Mouse (Mus musculus): ENCODE data around the gene Flrt1. TPM values are rescaled to one million over a fixed set of nuclear protein-coding genes. Genes with fewer than 3 reads are reported as not detected.
A peak's percentile ranks its signal among the peaks of the same experiment; 100 is the strongest.

Gene Flrt1
- polyA plus RNA-seq, 1 experiment, result not detected

GRCm38 (mm10) chr19:7111309-7111708 lies 5.8 kb upstream of the Flrt1 start:
- H3K4me1 ChIP-seq (ENCODE audit: control insufficient read depth, insufficient read depth, low read length), result peaks cover 62% of the 10 kb centered on the region
- TF ChIP-seq POLR2A (IDR thresholded peaks at IDR 0.05; ENCODE audit: insufficient read depth, low read depth, low read length) (no peak), CTCF (IDR thresholded peaks at IDR 0.05; ENCODE audit: insufficient read depth, low read depth, low read length) (no peak)
- no peak overlapping the region for H3K27ac ChIP-seq (ENCODE audit: insufficient read depth, low read depth, low read length)
- 93% methylated on average over 6 of the region's 6 CpGs for whole genome bisulfite sequencing
- H3K4me3 ChIP-seq (ENCODE audit: insufficient read depth, low read depth, low read length), result no peak overlapping the region

GRCm38 (mm10) chr19:7110875-7111274 lies 5.3 kb upstream of the Flrt1 start:
- no peak for TF ChIP-seq CTCF (IDR thresholded peaks at IDR 0.05; ENCODE audit: insufficient read depth, low read depth, low read length)
- TF ChIP-seq POLR2A (IDR thresholded peaks at IDR 0.05; ENCODE audit: insufficient read depth, low read depth, low read length), result no peak
- H3K4me3 ChIP-seq (ENCODE audit: insufficient read depth, low read depth, low read length), result no peak overlapping the region
- no peak overlapping the region for H3K27ac ChIP-seq (ENCODE audit: insufficient read depth, low read depth, low read length)
- WGBS, result 46% methylated on average over 6 of the region's 6 CpGs
- peaks cover 61% of the 10 kb centered on the region for H3K4me1 ChIP-seq (ENCODE audit: control insufficient read depth, insufficient read depth, low read length)

DNA sequence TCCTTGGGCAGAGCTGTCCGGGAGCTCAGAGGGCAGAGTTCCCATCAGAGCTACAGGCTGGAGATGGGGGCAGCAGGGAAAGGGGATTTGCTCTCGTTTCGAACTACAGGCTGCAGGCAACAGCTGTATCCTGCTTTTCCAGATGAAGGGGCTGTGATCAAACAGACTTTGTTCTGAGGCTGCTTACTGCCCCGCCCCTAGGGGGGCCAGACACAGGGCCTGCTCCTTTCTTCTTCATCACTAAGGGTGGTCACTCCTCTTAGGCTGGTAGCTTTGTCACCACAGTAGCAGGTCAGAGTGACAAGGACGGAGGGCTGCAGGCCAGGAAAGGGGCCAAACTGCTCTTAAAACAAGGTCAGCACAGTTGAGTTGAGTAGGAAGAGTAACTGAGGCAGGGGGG lies 4.6 kb upstream of the Flrt1 start:
- H3K4me1 ChIP-seq (ENCODE audit: control insufficient read depth, insufficient read depth, low read length), result peaks cover 61% of the 10 kb centered on the region
- no peak overlapping the region for H3K27ac ChIP-seq (ENCODE audit: insufficient read depth, low read depth, low read length)
- 57% methylated on average over 5 of the region's 5 CpGs for WGBS
- TF ChIP-seq POLR2A (IDR thresholded peaks at IDR 0.05; ENCODE audit: insufficient read depth, low read depth, low read length), result no peak
- TF ChIP-seq CTCF (IDR thresholded peaks at IDR 0.05; ENCODE audit: insufficient read depth, low read depth, low read length), result no peak
- H3K4me3 ChIP-seq (ENCODE audit: insufficient read depth, low read depth, low read length), result no peak overlapping the region

DNA sequence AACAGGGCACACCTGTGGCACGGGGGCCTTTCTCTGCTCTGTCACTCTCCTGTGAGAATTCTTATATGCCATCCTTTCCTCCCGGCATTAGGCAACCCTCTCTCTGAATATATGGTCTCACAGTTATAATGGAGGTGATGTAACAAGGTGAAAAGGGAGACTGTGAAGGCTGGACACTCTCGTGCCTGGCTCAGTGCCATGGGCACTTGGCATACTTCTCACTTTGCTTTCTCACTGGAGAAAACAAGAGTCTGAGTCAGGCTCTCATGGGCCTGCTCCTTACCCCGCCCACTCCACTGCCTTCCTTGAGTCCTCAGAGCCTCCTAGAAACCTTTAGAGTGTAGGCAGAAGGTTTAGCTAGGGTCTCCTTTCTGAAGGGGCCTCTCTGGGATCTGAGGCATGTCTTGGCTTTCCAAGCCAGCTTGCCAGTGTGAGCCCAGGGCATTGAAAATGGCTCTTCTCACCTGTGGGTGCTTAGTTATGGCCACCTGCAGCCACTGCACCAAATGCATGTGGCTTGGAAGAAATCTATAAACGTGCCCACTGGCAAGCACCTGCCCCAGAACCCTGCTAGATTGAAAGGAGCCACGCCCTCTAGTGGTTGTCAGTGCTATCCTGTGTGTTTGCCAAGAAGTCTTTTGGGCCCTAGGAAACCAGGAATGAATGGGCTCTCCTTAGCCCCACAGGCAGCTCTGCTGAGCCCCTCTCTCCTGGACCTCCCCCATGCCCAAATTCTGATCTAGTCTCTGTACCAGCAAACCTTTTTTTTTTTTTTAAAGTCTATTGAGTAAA lies 2.8 kb upstream of the Flrt1 start:
- Histone ChIP-seq H3K4me1 (ENCODE audit: control insufficient read depth, insufficient read depth, low read length) (peaks cover 62% of the 10 kb centered on the region), H3K27ac (ENCODE audit: insufficient read depth, low read depth, low read length) (no peak overlapping the region), H3K4me3 (ENCODE audit: insufficient read depth, low read depth, low read length) (no peak overlapping the region)
- WGBS, result 44% methylated on average over 6 of the region's 6 CpGs
- TF ChIP-seq CTCF (IDR thresholded peaks at IDR 0.05; ENCODE audit: insufficient read depth, low read depth, low read length), result no peak
- no peak for TF ChIP-seq POLR2A (IDR thresholded peaks at IDR 0.05; ENCODE audit: insufficient read depth, low read depth, low read length)

- 87% methylated on average over 4 of the region's 4 CpGs for WGBS
- Histone ChIP-seq H3K27ac (ENCODE audit: insufficient read depth, low read depth, low read length) (no peak overlapping the region), H3K4me3 (ENCODE audit: insufficient read depth, low read depth, low read length) (no peak overlapping the region), H3K4me1 (ENCODE audit: control insufficient read depth, insufficient read depth, low read length) (peaks cover 61% of the 10 kb centered on the region)
- TF ChIP-seq CTCF (IDR thresholded peaks at IDR 0.05; ENCODE audit: insufficient read depth, low read depth, low read length) (no peak), POLR2A (IDR thresholded peaks at IDR 0.05; ENCODE audit: insufficient read depth, low read depth, low read length) (no peak)
Observed at GRCm38 (mm10) chr19:7107174-7107573, 1.6 kb upstream of the Flrt1 start.

GRCm38 (mm10) chr19:7106566-7106965 lies 1.0 kb upstream of the Flrt1 start:
- TF ChIP-seq CTCF (IDR thresholded peaks at IDR 0.05; ENCODE audit: insufficient read depth, low read depth, low read length), result no peak
- no peak for TF ChIP-seq POLR2A (IDR thresholded peaks at IDR 0.05; ENCODE audit: insufficient read depth, low read depth, low read length)
- WGBS, result 94% methylated on average over 2 of the region's 2 CpGs
- Histone ChIP-seq H3K4me3 (ENCODE audit: insufficient read depth, low read depth, low read length) (no peak overlapping the region), H3K27ac (ENCODE audit: insufficient read depth, low read depth, low read length) (no peak overlapping the region), H3K4me1 (ENCODE audit: control insufficient read depth, insufficient read depth, low read length) (peaks cover 56% of the 10 kb centered on the region)

DNA sequence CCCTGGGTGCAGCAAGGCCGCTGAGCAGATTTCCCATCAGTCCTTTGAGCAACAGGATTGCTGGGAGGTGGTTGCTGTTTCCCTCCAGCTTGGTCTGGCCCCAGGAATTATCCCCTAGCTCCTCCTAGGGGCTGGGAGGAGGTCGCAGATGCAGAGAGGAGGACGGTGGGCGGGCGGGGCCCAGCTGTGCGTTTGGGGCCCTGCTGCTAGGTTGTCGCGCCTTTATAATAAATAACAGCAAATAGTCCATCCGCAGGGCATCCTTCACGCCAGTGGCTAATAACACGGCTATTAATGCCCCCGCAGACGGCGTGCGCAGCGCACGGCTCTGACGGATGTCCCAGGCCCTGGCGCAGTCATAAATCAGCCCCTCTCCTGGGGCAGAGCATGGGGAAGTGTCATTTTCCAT lies 1.5 kb downstream of the Flrt1 start:
- TF ChIP-seq CTCF (IDR thresholded peaks at IDR 0.05; ENCODE audit: insufficient read depth, low read depth, low read length), result 0 out of 2 replicates have a peak, but pooled peaks have one; percentile 19
- no peak for TF ChIP-seq POLR2A (IDR thresholded peaks at IDR 0.05; ENCODE audit: insufficient read depth, low read depth, low read length)
- Histone ChIP-seq H3K4me1 (ENCODE audit: control insufficient read depth, insufficient read depth, low read length) (peaks cover 40% of the 10 kb centered on the region), H3K4me3 (ENCODE audit: insufficient read depth, low read depth, low read length) (no peak overlapping the region), H3K27ac (ENCODE audit: insufficient read depth, low read depth, low read length) (no peak overlapping the region)
- WGBS, result 40% methylated on average over 19 of the region's 19 CpGs

- H3K4me3 ChIP-seq (ENCODE audit: insufficient read depth, low read depth, low read length), result no peak overlapping the region
- WGBS, result 59% methylated on average over 4 of the region's 4 CpGs
- no peak overlapping the region for H3K27ac ChIP-seq (ENCODE audit: insufficient read depth, low read depth, low read length)
- TF ChIP-seq CTCF (IDR thresholded peaks at IDR 0.05; ENCODE audit: insufficient read depth, low read depth, low read length) (no peak), POLR2A (IDR thresholded peaks at IDR 0.05; ENCODE audit: insufficient read depth, low read depth, low read length) (no peak)
- peaks cover 39% of the 10 kb centered on the region for H3K4me1 ChIP-seq (ENCODE audit: control insufficient read depth, insufficient read depth, low read length)
Observed at GRCm38 (mm10) chr19:7103349-7103992, 2.1 kb downstream of the Flrt1 start.

- WGBS, result 63% methylated on average over 10 of the region's 10 CpGs
- Histone ChIP-seq H3K27ac (ENCODE audit: insufficient read depth, low read depth, low read length) (no peak overlapping the region), H3K4me3 (ENCODE audit: insufficient read depth, low read depth, low read length) (no peak overlapping the region), H3K4me1 (ENCODE audit: control insufficient read depth, insufficient read depth, low read length) (peaks cover 41% of the 10 kb centered on the region)
- no peak for TF ChIP-seq CTCF (IDR thresholded peaks at IDR 0.05; ENCODE audit: insufficient read depth, low read depth, low read length)
- TF ChIP-seq POLR2A (IDR thresholded peaks at IDR 0.05; ENCODE audit: insufficient read depth, low read depth, low read length), result no peak
Observed at GRCm38 (mm10) chr19:7102039-7102438, 3.5 kb downstream of the Flrt1 start.

Measured in olfactory bulb, adult 2 months (tissue).